Mouse (Mus musculus): ENCODE data around the gene Blvra. TPM values are rescaled to one million over a fixed set of nuclear protein-coding genes. Genes with fewer than 3 reads are reported as not detected.

The Blvra gene
- 51.6 and 55.8 TPM in 2 replicates for polyA plus RNA-seq (2015; fragmentation: Nextera tagmentation; extraction: Ambion mirVana)

GRCm38 (mm10) chr2:127070435-127070841 lies at the start of gene Blvra:
TSS of gene Blvra (plus strand) at chr2:127070665.
- peaks cover 10% of the 10 kb centered on the region for H3K4me1 ChIP-seq (replicated peaks; ENCODE audit: control insufficient read depth, insufficient read depth, low read length)
- no peaks in the 10 kb centered on the region for H3K9me3 ChIP-seq (ENCODE audit: control insufficient read depth, low read length)
- WGBS = 1% methylated on average over 22 of the region's 32 CpGs
- H3K27ac ChIP-seq (ENCODE audit: low read length) = peak within 1 kb of the TSS; percentile 47
- H3K36me3 ChIP-seq (ENCODE audit: control insufficient read depth, insufficient read depth, low read length) = 0 out of 2 replicates have a peak, but pooled peaks cover 2% of the 10 kb centered on the region
- peak; percentile 100 for ATAC-seq (ENCODE audit: low read depth)
- H3K9ac ChIP-seq (ENCODE audit: low read length) = peak within 1 kb of the TSS; percentile 91
- H3K4me3 ChIP-seq (ENCODE audit: low read length) = peak within 1 kb of the TSS; percentile 88
- H3K4me2 ChIP-seq (ENCODE audit: low read depth, low read length) = peak within 1 kb of the TSS; percentile 78
- no peaks in the 10 kb centered on the region for H3K27me3 ChIP-seq (ENCODE audit: control insufficient read depth, insufficient read depth, low read depth, low read length)

GRCm38 (mm10) chr2:127035006-127035605 lies 35.4 kb upstream of the Blvra start:
- WGBS = 95% methylated on average over 9 of the region's 9 CpGs
- Histone ChIP-seq H3K9me3 (ENCODE audit: control insufficient read depth, low read length) (no peaks in the 10 kb centered on the region), H3K4me2 (ENCODE audit: low read depth, low read length) (no peak overlapping the region), H3K27me3 (ENCODE audit: control insufficient read depth, insufficient read depth, low read depth, low read length) (no peaks in the 10 kb centered on the region), H3K36me3 (ENCODE audit: control insufficient read depth, insufficient read depth, low read length) (peaks cover 17% of the 10 kb centered on the region), H3K4me1 (replicated peaks; ENCODE audit: control insufficient read depth, insufficient read depth, low read length) (no peaks in the 10 kb centered on the region), H3K4me3 (ENCODE audit: low read length) (no peak overlapping the region), H3K27ac (ENCODE audit: low read length) (no peak overlapping the region), H3K9ac (ENCODE audit: low read length) (no peak overlapping the region)
- ATAC-seq (ENCODE audit: low read depth) = no peak

- WGBS = 95% methylated on average over 4 of the region's 4 CpGs
- Histone ChIP-seq H3K36me3 (ENCODE audit: control insufficient read depth, insufficient read depth, low read length) (peaks cover 17% of the 10 kb centered on the region), H3K27me3 (ENCODE audit: control insufficient read depth, insufficient read depth, low read depth, low read length) (no peaks in the 10 kb centered on the region), H3K4me1 (replicated peaks; ENCODE audit: control insufficient read depth, insufficient read depth, low read length) (no peaks in the 10 kb centered on the region), H3K9ac (ENCODE audit: low read length) (no peak overlapping the region), H3K4me3 (ENCODE audit: low read length) (no peak overlapping the region), H3K9me3 (ENCODE audit: control insufficient read depth, low read length) (no peaks in the 10 kb centered on the region), H3K27ac (ENCODE audit: low read length) (no peak overlapping the region), H3K4me2 (ENCODE audit: low read depth, low read length) (no peak overlapping the region)
- ATAC-seq (ENCODE audit: low read depth) = no peak
Measured at GRCm38 (mm10) chr2:127037299-127037698, 33.2 kb upstream of the Blvra start.

- no peak overlapping the region for H3K4me3 ChIP-seq (ENCODE audit: low read length)
- no peaks in the 10 kb centered on the region for H3K9me3 ChIP-seq (ENCODE audit: control insufficient read depth, low read length)
- no peak overlapping the region for H3K4me2 ChIP-seq (ENCODE audit: low read depth, low read length)
- H3K9ac ChIP-seq (ENCODE audit: low read length) = no peak overlapping the region
- peaks cover 19% of the 10 kb centered on the region for H3K36me3 ChIP-seq (ENCODE audit: control insufficient read depth, insufficient read depth, low read length)
- WGBS = 96% methylated on average over 9 of the region's 9 CpGs
- no peaks in the 10 kb centered on the region for H3K27me3 ChIP-seq (ENCODE audit: control insufficient read depth, insufficient read depth, low read depth, low read length)
- no peaks in the 10 kb centered on the region for H3K4me1 ChIP-seq (replicated peaks; ENCODE audit: control insufficient read depth, insufficient read depth, low read length)
- ATAC-seq (ENCODE audit: low read depth) = no peak
- H3K27ac ChIP-seq (ENCODE audit: low read length) = no peak overlapping the region
Measured at GRCm38 (mm10) chr2:127061471-127061870, 9.0 kb upstream of the Blvra start.

GRCm38 (mm10) chr2:127068806-127069205 lies 1.7 kb upstream of the Blvra start:
- Histone ChIP-seq H3K9me3 (ENCODE audit: control insufficient read depth, low read length) (no peaks in the 10 kb centered on the region), H3K9ac (ENCODE audit: low read length) (no peak overlapping the region), H3K4me1 (replicated peaks; ENCODE audit: control insufficient read depth, insufficient read depth, low read length) (peaks cover 10% of the 10 kb centered on the region), H3K27me3 (ENCODE audit: control insufficient read depth, insufficient read depth, low read depth, low read length) (no peaks in the 10 kb centered on the region), H3K27ac (ENCODE audit: low read length) (no peak overlapping the region), H3K4me3 (ENCODE audit: low read length) (no peak overlapping the region), H3K36me3 (ENCODE audit: control insufficient read depth, insufficient read depth, low read length) (0 out of 2 replicates have a peak, but pooled peaks cover 2% of the 10 kb centered on the region), H3K4me2 (ENCODE audit: low read depth, low read length) (no peak overlapping the region)
- WGBS = 70% methylated on average over 7 of the region's 7 CpGs
- no peak for ATAC-seq (ENCODE audit: low read depth)

GRCm38 (mm10) chr2:127069781-127070434 lies 557 bp upstream of the Blvra start:
- no peak for ATAC-seq (ENCODE audit: low read depth)
- Histone ChIP-seq H3K4me1 (replicated peaks; ENCODE audit: control insufficient read depth, insufficient read depth, low read length) (peaks cover 10% of the 10 kb centered on the region), H3K4me2 (ENCODE audit: low read depth, low read length) (peak overlapping the region; percentile 78), H3K9me3 (ENCODE audit: control insufficient read depth, low read length) (no peaks in the 10 kb centered on the region), H3K9ac (ENCODE audit: low read length) (peak overlapping the region; percentile 91), H3K27me3 (ENCODE audit: control insufficient read depth, insufficient read depth, low read depth, low read length) (no peaks in the 10 kb centered on the region), H3K27ac (ENCODE audit: low read length) (peak overlapping the region; percentile 30), H3K36me3 (ENCODE audit: control insufficient read depth, insufficient read depth, low read length) (0 out of 2 replicates have a peak, but pooled peaks cover 2% of the 10 kb centered on the region), H3K4me3 (ENCODE audit: low read length) (peak overlapping the region; percentile 88)
- 18% methylated on average over 11 of the region's 11 CpGs for WGBS

- Histone ChIP-seq H3K27ac (ENCODE audit: low read length) (peak overlapping the region; percentile 47), H3K27me3 (ENCODE audit: control insufficient read depth, insufficient read depth, low read depth, low read length) (no peaks in the 10 kb centered on the region), H3K9me3 (ENCODE audit: control insufficient read depth, low read length) (no peaks in the 10 kb centered on the region), H3K4me1 (replicated peaks; ENCODE audit: control insufficient read depth, insufficient read depth, low read length) (peaks cover 10% of the 10 kb centered on the region), H3K36me3 (ENCODE audit: control insufficient read depth, insufficient read depth, low read length) (0 out of 2 replicates have a peak, but pooled peaks cover 2% of the 10 kb centered on the region), H3K4me3 (ENCODE audit: low read length) (peak overlapping the region; percentile 88), H3K9ac (ENCODE audit: low read length) (peak overlapping the region; percentile 91), H3K4me2 (ENCODE audit: low read depth, low read length) (peak overlapping the region; percentile 78)
- 6% methylated on average over 9 of the region's 9 CpGs for WGBS
- no peak for ATAC-seq (ENCODE audit: low read depth)
Measured at GRCm38 (mm10) chr2:127070879-127071278, 414 bp downstream of the Blvra start.

GRCm38 (mm10) chr2:127074116-127074515 lies 3.7 kb downstream of the Blvra start:
- WGBS = 88% methylated on average over 2 of the region's 2 CpGs
- Histone ChIP-seq H3K4me2 (ENCODE audit: low read depth, low read length) (no peak overlapping the region), H3K4me3 (ENCODE audit: low read length) (no peak overlapping the region), H3K36me3 (ENCODE audit: control insufficient read depth, insufficient read depth, low read length) (no peaks in the 10 kb centered on the region), H3K27me3 (ENCODE audit: control insufficient read depth, insufficient read depth, low read depth, low read length) (no peaks in the 10 kb centered on the region), H3K9me3 (ENCODE audit: control insufficient read depth, low read length) (no peaks in the 10 kb centered on the region), H3K4me1 (replicated peaks; ENCODE audit: control insufficient read depth, insufficient read depth, low read length) (peaks cover 10% of the 10 kb centered on the region), H3K9ac (ENCODE audit: low read length) (no peak overlapping the region), H3K27ac (ENCODE audit: low read length) (no peak overlapping the region)
- ATAC-seq (ENCODE audit: low read depth) = no peak

GRCm38 (mm10) chr2:127077611-127078010 lies 7.1 kb downstream of the Blvra start:
- Histone ChIP-seq H3K4me2 (ENCODE audit: low read depth, low read length) (no peak overlapping the region), H3K27ac (ENCODE audit: low read length) (no peak overlapping the region), H3K9me3 (ENCODE audit: control insufficient read depth, low read length) (no peaks in the 10 kb centered on the region), H3K36me3 (ENCODE audit: control insufficient read depth, insufficient read depth, low read length) (no peaks in the 10 kb centered on the region), H3K4me3 (ENCODE audit: low read length) (no peak overlapping the region), H3K27me3 (ENCODE audit: control insufficient read depth, insufficient read depth, low read depth, low read length) (no peaks in the 10 kb centered on the region), H3K9ac (ENCODE audit: low read length) (no peak overlapping the region), H3K4me1 (replicated peaks; ENCODE audit: control insufficient read depth, insufficient read depth, low read length) (no peaks in the 10 kb centered on the region)
- no peak for ATAC-seq (ENCODE audit: low read depth)
- 67% methylated on average over 9 of the region's 9 CpGs for WGBS

Measured in lung, embryonic 16.5 days (tissue).